Mouse (Mus musculus) ovary, adult 10 weeks (tissue): Measurements from ENCODE around the gene Mecom. TPM values are rescaled to one million over a fixed set of nuclear protein-coding genes. Genes with fewer than 3 reads are reported as not detected.

Experiments
- polyA plus RNA-seq: library from polyadenylated mRNA; stranded (reverse); fragments of 350-450 nt; fragmentation: Illumina TruSeq; extraction: RNeasy Lipid Tissue Mini Kit (QIAGEN cat#74804); gene quantifications from one replicate; pipeline ENCODE4 v1.2.3, GENCODE M21; 2014

The Mecom gene
- polyA plus RNA-seq: 10.1 TPM

DNA sequence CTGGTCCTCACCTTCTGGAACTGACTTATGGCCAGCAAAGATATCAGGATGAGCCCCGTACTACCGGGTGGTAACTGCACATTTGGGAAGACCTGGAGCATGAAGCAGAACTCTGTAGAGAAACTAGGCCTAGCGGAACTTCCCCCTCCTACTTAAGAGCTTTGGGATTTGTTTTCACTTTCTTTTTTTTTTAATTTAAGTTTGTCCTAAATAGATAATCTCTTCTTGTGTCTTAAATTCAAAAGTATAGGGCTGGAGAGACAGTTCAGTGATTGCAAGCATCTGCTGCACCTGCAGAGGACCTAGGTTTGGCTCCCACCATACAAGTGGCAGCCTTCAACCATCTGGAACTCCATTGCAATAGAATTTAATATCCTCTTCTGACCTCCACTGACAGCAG, at the start of gene Mecom:
TSS of gene Mecom (minus strand) at position 101 of the 400 bp plus-strand sequence.

Other genes with a start within 250 kb of the Mecom start
- gene Actrt3, start 51.9 kb upstream of the Mecom start, polyA plus RNA-seq: not detected
- gene Mynn, start 54.1 kb upstream of the Mecom start, polyA plus RNA-seq: 54.8 TPM
- gene Lrriq4, start 96.5 kb upstream of the Mecom start, polyA plus RNA-seq: not detected
- gene Lrrc34, start 99.9 kb upstream of the Mecom start, polyA plus RNA-seq: 11.6 TPM
- 0.51 TPM for gene Lrrc31, start 151.8 kb upstream of the Mecom start, polyA plus RNA-seq
- 1.1 TPM for gene Samd7, start 198.3 kb upstream of the Mecom start, polyA plus RNA-seq
- gene Sec62, start 244.9 kb upstream of the Mecom start, polyA plus RNA-seq: 302 TPM